Mouse (Mus musculus) ES-E14 (cell line): ENCODE measurements around the gene Psmb7.

Experiments used
- CHD2 ChIP-seq: IDR thresholded peaks from 2 replicates; pipeline ENCODE4 v1.6.1; 2014; ENCODE audit warnings: mild to moderate bottlenecking, low read depth, low read length, inconsistent platforms
- HCFC1 ChIP-seq: IDR thresholded peaks from 2 replicates; pipeline ENCODE4 v1.6.1; 2012; ENCODE audit warnings: low read length, inconsistent platforms, borderline replicate concordance; ENCODE audit not compliant: insufficient read depth
- MAFK ChIP-seq: IDR thresholded peaks from 2 replicates; pipeline ENCODE4 v1.6.1; 2014; ENCODE audit warnings: mild to moderate bottlenecking, low read depth, low read length, inconsistent platforms; ENCODE audit not compliant: insufficient read depth
- ZC3H11A ChIP-seq: IDR thresholded peaks from 2 replicates; pipeline ENCODE4 v1.6.1; 2012; ENCODE audit warnings: low read depth, mild to moderate bottlenecking, inconsistent platforms, low read length, borderline replicate concordance
- ZNF384 ChIP-seq: IDR thresholded peaks from 2 replicates; pipeline ENCODE4 v1.6.1; 2012; ENCODE audit warnings: low read depth, low read length, inconsistent platforms

GRCm38 (mm10) chr2:38641761-38642160 lies 2.1 kb downstream of the Psmb7 start:
- no peak for TF ChIP-seq MAFK
- TF ChIP-seq ZNF384 = no peak
- TF ChIP-seq ZC3H11A = no peak
- no peak for TF ChIP-seq HCFC1
- TF ChIP-seq CHD2 = no peak
